Mouse (Mus musculus): ENCODE measurements around the gene Gypa. TPM values are rescaled to one million over a fixed set of nuclear protein-coding genes. Genes with fewer than 3 reads are reported as not detected.

Gypa gene
- polyA plus RNA-seq, 1 experiment from 2014 or later = 22.1 TPM

Other genes starting within 250 kb of the Gypa start
- gene Frem3, start 117.3 kb downstream of the Gypa start, polyA plus RNA-seq (2016; fragmentation: Nextera tagmentation; extraction: Ambion mirVana) = not detected in 2 replicates
- 111 and 120 TPM in 2 replicates for gene Smarca5, start 245.7 kb downstream of the Gypa start, polyA plus RNA-seq (2016; fragmentation: Nextera tagmentation; extraction: Ambion mirVana)